Mouse (Mus musculus) mesoderm, embryonic 11.5 days (tissue): ENCODE results near the gene Tmem198.

Experiments
- DNase-seq: peaks from one replicate; pipeline ENCODE4 v3.0.0-alpha.2; 2012; ENCODE audit warnings: low read depth, low spot score

The Tmem198 gene

GRCm38 (mm10) chr1:75517984-75518383 is 38.7 kb downstream of the Tmem198 start:
- peak; percentile 43 for DNase-seq

- no peak for DNase-seq
Measured at GRCm38 (mm10) chr1:75518427-75518826, 39.1 kb downstream of the Tmem198 start.

DNA sequence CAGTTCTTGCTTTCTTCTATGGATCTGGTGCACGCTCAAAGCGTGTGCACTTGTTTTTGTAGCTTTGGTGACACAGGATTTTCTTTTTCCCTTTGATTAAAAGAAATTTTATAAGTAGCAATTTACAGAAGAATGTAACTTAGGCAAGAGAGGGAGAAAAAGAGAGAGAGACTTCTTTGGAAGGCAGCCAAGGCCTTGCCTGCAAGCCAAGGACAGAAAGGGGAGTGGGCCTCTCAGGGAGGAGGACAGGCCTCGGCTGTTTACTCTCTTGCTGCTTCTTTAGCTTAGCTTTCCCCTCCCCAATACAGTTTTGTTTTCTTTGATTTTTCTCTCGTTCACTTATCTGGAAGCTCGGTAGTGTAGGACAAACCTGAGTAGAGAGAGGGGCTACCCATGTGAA is 40.2 kb downstream of the Tmem198 start:
- no peak for DNase-seq

- peak; percentile 95 for DNase-seq
Measured at GRCm38 (mm10) chr1:75521321-75522031, 42.1 kb downstream of the Tmem198 start, which contains the start of gene Stk11ip. Gene Stk11ip, plus strand, starts transcription at chr1:75521529.

DNA sequence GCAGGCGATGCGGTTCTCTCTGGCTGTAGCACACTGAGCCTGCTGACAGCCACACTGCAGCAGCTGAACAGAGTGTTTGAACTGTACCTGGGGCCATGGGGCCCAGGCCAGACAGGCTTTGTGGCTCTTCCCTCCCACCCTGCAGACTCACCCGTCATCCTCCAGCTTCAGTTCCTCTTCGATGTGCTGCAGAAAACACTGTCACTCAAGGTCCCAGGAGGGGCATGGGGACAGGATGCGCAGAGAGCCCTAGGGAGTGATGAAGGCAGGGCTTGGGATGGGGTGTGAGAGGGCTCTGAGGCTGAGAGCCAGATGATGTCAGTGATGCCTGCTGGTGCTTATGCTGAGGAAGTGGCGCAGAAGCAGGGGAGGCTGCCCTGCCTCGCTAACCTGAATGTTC is 45.3 kb downstream of the Tmem198 start:
- no peak for DNase-seq

DNA sequence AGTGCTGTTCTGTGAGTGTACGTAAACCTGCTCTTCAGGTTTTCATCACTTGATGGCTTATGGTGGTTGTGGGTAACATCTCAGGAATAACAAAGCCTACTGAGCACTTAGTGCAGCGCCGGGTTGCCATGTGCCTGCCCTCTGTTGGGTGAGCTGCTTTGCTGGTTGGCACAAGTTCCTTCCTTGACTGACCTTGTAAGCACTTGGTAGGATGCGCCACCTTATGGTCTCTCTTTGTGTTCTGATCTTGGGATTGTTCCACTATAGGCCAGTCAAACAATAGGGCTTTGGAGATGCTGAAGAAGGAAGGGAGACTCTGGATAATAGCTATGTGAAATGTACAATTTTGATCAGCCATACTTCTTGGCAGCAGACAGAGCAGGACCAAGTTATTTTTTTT is 51.2 kb downstream of the Tmem198 start:
- DNase-seq: no peak

GRCm38 (mm10) chr1:75532280-75533172 is 53.2 kb downstream of the Tmem198 start:
- DNase-seq: no peak

GRCm38 (mm10) chr1:75533325-75534252 is 54.3 kb downstream of the Tmem198 start:
- DNase-seq: no peak
